Mouse (Mus musculus) adrenal gland, postnatal 10 days (tissue): ENCODE measurements around the gene Nckap5. TPM values are rescaled to one million over a fixed set of nuclear protein-coding genes. Genes with fewer than 3 reads are reported as not detected.
A peak's percentile ranks its signal among the peaks of the same experiment; 100 is the strongest.
"Not testable (repeated sequence)": the region's sequence is repeated elsewhere in the genome, so short reads cannot be mapped to it uniquely, and the experiment has no call there.

Experiments used
- DNase-seq: peaks from one replicate; pipeline ENCODE4 v3.0.0; 2021; ENCODE audit warnings: mixed read lengths
- total RNA-seq, 2 experiments: library from RNA; stranded (reverse); gene quantifications; 2 replicates each; pipeline ENCODE4 v1.2.3; 2021

Nckap5 gene
- total RNA-seq, 2 experiments from 2014 or later, result 22.6 to 37.4 TPM

- no peak for DNase-seq
These were observed 674.8 kb downstream of the Nckap5 start for GRCm38 (mm10) chr1:126155816-126156215.

- DNase-seq, result peak; percentile 80
These were observed 676.9 kb downstream of the Nckap5 start for GRCm38 (mm10) chr1:126153516-126154234.

DNA sequence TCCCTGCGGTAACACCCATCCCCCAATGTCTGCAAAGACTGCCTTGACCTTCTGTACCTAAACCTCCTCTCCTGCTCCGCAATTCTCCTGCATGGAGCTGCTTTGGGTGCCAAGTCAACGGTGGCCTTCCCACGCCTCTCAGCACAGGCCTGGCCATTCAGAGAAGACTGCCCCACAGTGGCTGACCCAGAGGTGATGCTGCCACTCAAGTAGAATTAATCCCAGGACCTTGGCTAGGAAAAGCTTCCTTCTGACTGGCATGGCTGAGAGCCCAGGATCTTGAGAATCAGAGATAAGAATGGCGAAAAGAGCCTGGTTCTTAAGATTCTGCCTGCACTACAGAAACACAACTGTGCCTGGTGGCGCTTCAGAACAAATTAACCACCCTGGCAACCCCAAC lies 678.4 kb downstream of the Nckap5 start:
- peak; percentile 6 for DNase-seq

DNA sequence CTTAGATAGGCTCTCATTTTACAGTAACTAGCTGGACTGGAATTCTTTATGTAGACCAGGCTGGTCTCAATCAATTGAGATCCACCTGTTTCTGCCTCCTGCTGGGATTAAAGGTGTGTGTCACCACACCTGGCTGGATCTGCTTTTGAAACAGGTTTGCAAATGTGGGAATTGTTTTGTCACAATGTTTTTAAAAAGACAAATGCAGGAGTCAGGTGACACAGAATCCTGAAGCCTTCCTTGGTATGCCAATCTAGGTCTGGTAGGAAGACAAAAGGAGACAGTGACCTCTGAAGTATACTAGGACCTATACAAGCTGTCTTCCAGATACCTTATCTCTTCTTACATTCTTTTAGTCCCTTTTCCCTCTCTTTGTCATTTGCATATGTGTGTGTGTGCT lies 680.6 kb downstream of the Nckap5 start:
- DNase-seq, result no peak

DNA sequence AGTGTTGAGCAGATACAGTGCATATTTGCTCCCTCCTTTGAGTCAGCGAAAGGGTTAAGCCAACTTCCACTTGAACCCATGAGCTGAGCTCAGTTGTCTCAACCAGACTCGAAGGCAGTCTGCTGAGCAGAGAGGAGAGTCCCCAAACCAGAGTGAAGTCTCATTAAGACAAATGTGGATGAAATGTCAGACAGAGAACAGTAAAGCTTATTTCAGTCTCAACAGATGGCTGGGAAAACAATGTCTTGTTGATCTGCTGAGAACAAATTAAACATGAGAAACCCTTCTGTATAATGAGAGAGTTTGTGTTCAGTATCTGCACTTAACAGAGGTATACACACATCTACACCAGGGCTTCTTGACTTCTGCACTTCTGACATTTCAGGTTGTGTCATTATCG lies 694.9 kb downstream of the Nckap5 start:
- no peak for DNase-seq

DNA sequence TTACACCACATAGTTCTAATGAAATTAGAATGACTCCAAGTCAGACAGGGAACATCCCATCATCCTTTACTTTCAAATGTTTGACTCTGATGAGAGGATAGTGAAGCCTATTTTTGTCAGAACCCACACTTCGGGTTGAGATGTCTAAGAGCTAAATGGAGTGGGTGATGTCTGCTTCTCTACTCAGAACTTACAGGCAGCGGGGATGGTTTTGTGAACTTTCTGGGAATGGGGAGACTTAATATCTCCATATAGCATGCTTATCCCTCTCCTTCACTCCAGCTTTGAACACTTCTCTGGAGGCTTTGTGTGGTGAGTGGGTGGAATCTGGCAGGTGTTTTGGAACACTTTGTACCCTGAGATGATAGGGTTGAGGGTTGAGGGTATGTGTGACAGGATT lies 698.3 kb downstream of the Nckap5 start:
- DNase-seq, result no peak

DNA sequence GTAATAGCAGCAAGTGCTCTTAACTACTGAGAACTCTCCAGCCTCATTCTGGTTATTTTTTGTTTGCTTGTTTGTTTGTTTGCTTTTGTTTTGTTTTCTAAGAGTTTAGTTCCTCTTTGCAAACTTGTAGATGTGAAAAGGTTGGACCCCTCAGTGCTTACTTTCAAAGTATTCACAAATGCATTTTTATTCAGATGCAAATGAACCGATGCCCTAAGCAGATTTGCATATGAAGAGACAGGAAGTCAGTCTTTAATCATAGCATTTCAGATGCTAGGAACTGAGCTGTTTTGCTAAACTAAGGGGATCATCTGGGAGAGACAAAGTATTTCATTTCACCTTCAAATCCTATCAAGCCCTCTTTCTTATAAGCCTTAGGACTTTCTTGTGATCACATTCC lies 701.5 kb downstream of the Nckap5 start:
- DNase-seq, result no peak

DNA sequence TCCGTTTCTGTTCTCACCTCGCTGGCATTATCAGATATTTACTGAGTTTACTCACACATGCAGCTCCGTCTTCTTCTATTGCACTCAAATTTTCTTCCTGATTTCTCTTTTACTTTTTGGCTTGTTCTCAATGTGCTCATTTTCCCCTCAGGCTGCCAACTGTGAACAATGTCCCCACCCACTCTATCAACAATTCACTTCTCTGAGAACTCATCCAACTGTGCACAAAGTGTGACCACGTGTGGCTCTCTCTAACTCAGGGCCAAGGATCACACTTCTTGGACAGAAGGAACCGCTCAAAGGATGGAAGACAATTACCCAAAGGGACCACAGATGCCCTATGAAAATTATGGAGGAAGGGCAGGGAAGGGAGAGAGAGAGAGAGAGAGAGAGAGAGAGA lies 707.5 kb downstream of the Nckap5 start:
- peak; percentile 5 for DNase-seq

- no peak for DNase-seq
These were observed 710.1 kb downstream of the Nckap5 start for GRCm38 (mm10) chr1:126120506-126120905.

- DNase-seq, result no peak
These were observed 714.6 kb downstream of the Nckap5 start for GRCm38 (mm10) chr1:126116034-126116433.

DNA sequence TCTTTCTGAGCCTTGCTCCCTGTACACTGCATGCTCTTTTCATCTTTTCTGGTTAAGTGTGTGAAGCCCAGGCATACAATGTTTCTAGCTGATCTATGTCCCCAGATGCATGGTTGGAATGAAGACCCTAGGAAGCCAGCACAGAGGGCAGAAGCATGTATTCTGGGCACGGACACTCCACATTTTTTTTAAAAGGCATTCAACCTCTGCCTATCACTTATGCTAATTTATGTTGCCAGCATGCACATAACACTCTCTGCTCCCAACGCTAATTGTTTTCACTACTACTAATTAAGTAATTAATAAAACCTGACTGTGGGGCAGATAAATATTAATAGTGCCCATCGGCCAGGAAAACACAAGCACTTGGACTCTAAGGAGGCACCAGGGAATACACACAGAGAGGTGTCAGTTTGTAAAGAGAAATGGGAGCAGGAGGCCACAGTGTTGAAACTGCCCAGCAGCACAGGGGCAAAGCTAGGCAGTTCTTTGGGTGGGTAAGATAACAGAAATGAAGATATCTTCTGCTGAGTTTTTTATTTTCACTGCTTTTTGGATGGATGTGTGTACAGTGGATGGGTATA lies 724.8 kb downstream of the Nckap5 start:
- no peak for DNase-seq

GRCm38 (mm10) chr1:126094346-126094745 lies 736.3 kb downstream of the Nckap5 start:
- DNase-seq, result no peak

DNA sequence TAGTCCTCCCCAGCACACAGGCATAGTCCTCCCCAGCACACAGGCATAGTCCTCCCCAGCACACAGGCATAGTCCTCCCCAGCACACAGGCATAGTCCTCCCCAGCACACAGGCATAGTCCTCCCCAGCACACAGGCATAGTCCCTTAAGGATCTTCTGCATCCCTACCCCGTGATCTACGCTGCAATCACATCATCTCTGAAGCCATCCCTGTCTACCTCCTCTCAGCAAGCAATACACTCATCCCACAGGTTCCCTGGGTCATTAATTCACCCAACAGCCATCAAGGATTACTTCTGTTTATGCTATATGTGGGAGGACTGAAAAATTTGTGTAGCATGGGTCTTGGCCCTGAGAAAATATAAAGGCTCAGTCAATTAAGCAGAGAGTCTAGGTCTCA lies 738.6 kb downstream of the Nckap5 start:
- DNase-seq, result not testable (repeated sequence)

DNA sequence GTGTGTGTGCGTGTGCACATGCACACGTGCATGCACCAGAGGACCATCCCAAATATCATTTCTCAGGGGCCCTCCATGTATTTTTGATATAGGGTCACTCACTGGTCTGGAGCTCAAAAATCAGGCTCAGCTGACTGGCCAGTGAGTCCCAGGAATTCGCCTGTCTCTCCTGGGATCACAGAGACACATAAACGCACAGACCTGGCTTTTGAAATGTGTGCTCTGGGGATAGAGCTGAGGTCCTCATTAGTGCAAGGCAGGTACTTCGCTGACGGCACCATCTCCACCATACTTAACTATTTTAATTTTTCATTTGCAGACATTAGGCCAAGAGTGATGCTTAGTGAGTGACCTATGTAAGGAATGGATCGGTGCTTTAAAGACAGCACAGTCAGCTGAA lies 743.4 kb downstream of the Nckap5 start:
- no peak for DNase-seq

GRCm38 (mm10) chr1:126076312-126076711 lies 754.3 kb downstream of the Nckap5 start:
- DNase-seq, result no peak

DNA sequence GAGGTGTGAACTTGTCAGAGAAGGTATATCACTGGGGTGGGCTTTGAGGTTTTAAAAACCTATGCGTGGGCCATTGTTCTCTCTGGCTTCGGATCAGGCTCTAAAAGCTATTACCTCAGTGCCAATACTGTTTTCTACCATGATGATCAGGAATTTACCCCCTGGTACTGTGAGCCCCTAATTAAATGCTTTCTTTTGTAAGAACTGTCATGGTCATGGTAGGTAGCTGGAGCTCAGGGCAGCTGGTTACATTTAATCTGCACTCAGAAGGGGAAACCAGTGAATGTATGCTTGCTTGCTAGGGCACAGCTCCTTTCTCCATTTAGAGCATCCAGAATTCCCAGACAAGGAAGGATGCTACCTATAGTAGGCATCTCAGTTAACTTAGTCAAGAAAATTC lies 759.7 kb downstream of the Nckap5 start:
- no peak for DNase-seq

DNA sequence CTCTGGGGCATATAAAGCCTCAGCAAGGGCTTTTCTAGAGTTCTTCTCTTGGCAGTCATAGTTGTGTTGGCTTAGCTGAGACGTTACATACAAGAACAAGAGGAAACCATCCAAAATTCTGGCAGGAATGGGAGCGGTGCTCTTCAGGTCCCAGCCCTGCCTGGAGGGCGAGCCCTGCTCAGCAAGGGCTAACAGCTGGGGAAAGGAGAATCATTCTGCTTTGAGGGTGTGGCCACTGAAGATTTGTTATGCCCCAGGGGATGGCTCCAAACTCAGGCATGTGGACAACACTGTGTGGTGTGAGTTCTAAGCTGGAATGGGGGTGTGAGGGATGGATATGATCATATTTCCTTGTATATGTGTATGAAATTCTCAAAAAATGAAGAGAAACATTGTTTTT lies 779.1 kb downstream of the Nckap5 start:
- DNase-seq, result no peak

- DNase-seq, result no peak
These were observed 787.7 kb downstream of the Nckap5 start for GRCm38 (mm10) chr1:126042886-126043285.

DNA sequence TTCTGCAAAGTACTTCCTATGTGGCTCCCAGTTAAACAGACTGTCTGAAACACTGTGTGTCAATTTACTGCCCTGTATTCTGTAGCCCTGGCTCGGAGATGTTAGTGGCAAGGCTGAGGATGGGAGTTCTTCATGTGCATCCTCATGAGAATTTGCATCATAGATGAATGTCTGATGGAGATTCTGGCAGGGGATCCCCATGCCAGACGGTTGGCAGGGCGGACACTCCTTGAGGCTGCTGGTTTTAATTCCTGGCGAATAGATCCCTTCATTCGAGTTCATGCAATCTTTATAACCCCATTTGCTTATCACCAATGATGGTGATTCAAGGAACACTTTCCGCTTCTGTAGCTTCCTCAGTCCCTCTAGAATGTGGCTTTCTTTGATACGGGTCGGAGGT lies 803.1 kb downstream of the Nckap5 start:
- no peak for DNase-seq

GRCm38 (mm10) chr1:126024518-126024917 lies 806.1 kb downstream of the Nckap5 start:
- DNase-seq, result no peak

DNA sequence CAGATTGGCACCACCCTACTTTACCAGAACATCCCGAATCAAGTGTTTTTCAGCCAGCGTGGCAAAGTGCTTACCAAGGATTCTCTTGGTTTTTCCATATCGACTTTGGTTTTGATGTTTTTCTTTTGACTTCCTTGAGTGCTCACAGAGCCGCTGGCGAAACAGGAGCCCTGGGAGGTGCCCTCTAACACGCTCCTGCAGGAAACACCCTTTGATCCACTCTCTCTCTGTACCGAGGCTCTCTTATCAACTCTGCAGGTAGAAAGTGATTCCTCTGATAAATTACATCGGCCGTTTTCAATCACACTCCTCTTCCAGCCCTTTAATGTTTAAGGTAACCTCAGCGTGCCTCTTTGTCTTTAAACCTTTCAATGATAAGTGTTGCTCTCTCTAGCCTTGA lies 807.6 kb downstream of the Nckap5 start:
- no peak for DNase-seq

- DNase-seq, result not testable (repeated sequence)
These were observed 811.9 kb downstream of the Nckap5 start for GRCm38 (mm10) chr1:126018654-126019053.

GRCm38 (mm10) chr1:126011661-126012091 lies 818.9 kb downstream of the Nckap5 start:
- no peak for DNase-seq

DNA sequence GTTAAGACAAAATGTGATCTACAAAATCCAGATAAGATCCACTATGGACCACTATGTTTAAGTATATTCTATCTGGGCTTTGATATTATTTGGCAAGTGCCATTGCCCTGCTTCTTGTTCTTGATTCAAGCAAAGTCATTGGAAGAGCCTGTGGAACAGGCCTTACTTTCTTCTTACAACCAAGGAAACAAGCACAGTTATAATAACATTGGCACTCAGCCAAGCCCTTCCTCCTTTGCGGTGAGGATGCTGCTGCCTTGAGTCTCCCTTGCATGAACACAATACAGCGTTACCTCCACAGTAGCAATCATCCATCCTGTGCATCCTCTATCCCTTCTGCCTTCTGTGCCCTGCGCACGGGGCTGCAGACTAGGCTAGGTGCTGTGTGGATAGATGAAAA lies 823.0 kb downstream of the Nckap5 start:
- DNase-seq, result no peak
